Mouse (Mus musculus) megakaryocyte, embryonic 14.5 days (primary cell): ENCODE results near the gene Dcakd.

Experiments
- FLI1 ChIP-seq: IDR thresholded peaks from 2 replicates; pipeline ENCODE4 v1.6.1; 2012; ENCODE audit warnings: low read length, inconsistent platforms, mixed read lengths
- GATA1 ChIP-seq: IDR thresholded peaks from 3 replicates; pipeline ENCODE4 v1.6.1; 2012; ENCODE audit warnings: mixed read lengths, low read length, inconsistent platforms, borderline replicate concordance

- TF ChIP-seq GATA1 (no peak), FLI1 (no peak)
Observed at GRCm38 (mm10) chr11:102998577-102999316, 29.4 kb downstream of the Dcakd start.
